Mouse (Mus musculus) hindbrain, postnatal 0 days (tissue): Measurements from ENCODE around the gene Psmg1. TPM values are rescaled to one million over a fixed set of nuclear protein-coding genes. Genes with fewer than 3 reads are reported as not detected.
"Not testable (repeated sequence)": the region's sequence is repeated elsewhere in the genome, so short reads cannot be mapped to it uniquely, and the experiment has no call there.

Experiments used
- ATAC-seq: fragments of 200-750 bp; cut with Nextera tagmentation; 2 replicates; pipeline ENCODE4 v1.8.0; 2017; ENCODE audit warnings: mild to moderate bottlenecking, moderate TSS enrichment, moderate library complexity
- DNase-seq: peaks from one replicate; pipeline ENCODE4 v3.0.0-alpha.2; 2015; ENCODE audit warnings: low spot score
- H3K27ac ChIP-seq: fragments of 300-500 bp; sonication (generic); 2 replicates; pipeline ENCODE4 v1.5.1; 2014; ENCODE audit warnings: mild to moderate bottlenecking
- H3K27me3 ChIP-seq: fragments of 300-500 bp; sonication (generic); 2 replicates; pipeline ENCODE4 v1.6.1; 2014; ENCODE audit warnings: low read length, mixed read lengths; ENCODE audit not compliant: insufficient read depth
- H3K36me3 ChIP-seq: fragments of 300-500 bp; sonication (generic); 2 replicates; pipeline ENCODE4 v1.6.1; 2014; ENCODE audit warnings: low read length, mixed read lengths; ENCODE audit not compliant: insufficient read depth
- H3K4me1 ChIP-seq: fragments of 300-500 bp; sonication (generic); 2 replicates; pipeline ENCODE4 v1.6.1; 2014; ENCODE audit warnings: antibody characterized with exemption, low read length, mixed read lengths; ENCODE audit not compliant: insufficient read depth
- H3K4me2 ChIP-seq: fragments of 300-500 bp; sonication (generic); 2 replicates; pipeline ENCODE4 v1.6.1; 2014; ENCODE audit warnings: low read depth, mild to moderate bottlenecking, low read length, moderate library complexity, mixed read lengths
- H3K4me3 ChIP-seq: fragments of 300-500 bp; sonication (generic); 2 replicates; pipeline ENCODE4 v1.5.1; 2014; ENCODE audit warnings: low read length
- H3K9ac ChIP-seq: fragments of 300-500 bp; sonication (generic); replicated peaks from 2 replicates; pipeline ENCODE4 v1.6.1; 2014; ENCODE audit warnings: mild to moderate bottlenecking, low read length, moderate library complexity, mixed read lengths
- H3K9me3 ChIP-seq: fragments of 300-500 bp; sonication (generic); 2 replicates; pipeline ENCODE4 v1.6.1; 2016; ENCODE audit warnings: low read length, mixed read lengths
- CTCF ChIP-seq: IDR thresholded peaks from 2 replicates; pipeline ENCODE4 v1.5.1; 2016; ENCODE audit warnings: antibody characterized with exemption, control low read depth, low read depth
- WGBS: fragments of 180-500 bp; shearing (Covaris S2); extraction: QIAGEN DNeasy Blood & Tissue Kit; methylation state at CpG from one replicate; pipeline ENCODE4 v1.1.7; 2014; 5-methylcytosine and 5-hydroxymethylcytosine counted together
- polyA plus RNA-seq: library from polyadenylated mRNA; unstranded; fragments of >200 nt; fragmentation: Nextera tagmentation; extraction: Ambion mirVana; gene quantifications from 2 replicates; pipeline ENCODE4 v1.2.1, GENCODE M21; 2015
- total RNA-seq: library from RNA; depleted of rRNA; stranded (reverse); fragments of >200 nt; gene quantifications from 2 replicates; pipeline ENCODE4 v1.2.3, GENCODE M21; 2014

The Psmg1 gene
- total and polyA plus RNA-seq, 2 experiments from 2014 or later, result 25.7 to 55.4 TPM

DNA sequence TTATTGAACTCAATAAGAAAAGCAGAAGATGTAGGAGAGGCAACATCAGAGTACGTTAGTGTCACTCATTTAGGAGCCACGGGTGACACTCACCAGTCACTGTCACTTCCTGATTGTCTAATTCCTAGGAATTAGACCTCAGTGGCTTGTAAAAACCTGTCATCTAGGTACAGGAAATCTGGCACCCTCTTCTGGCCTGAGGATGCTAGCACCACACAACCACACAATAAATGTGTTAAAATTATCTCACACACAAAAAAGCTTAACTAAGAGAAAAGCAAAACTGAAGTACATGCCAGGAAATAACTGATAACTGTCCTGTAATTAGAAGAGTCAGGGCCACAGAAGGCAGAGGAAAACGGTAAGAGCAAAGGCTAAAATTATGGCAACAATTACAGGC is 34.5 kb upstream of the Psmg1 start:
- no peak overlapping the region for H3K4me3 ChIP-seq
- no peak overlapping the region for H3K27ac ChIP-seq
- ATAC-seq (no peak), DNase-seq (peak; percentile 9)
- no peaks in the 10 kb centered on the region for H3K9me3 ChIP-seq
- TF ChIP-seq CTCF, result peak; percentile 36
- H3K36me3 ChIP-seq, result peaks cover 56% of the 10 kb centered on the region
- no peak overlapping the region for H3K9ac ChIP-seq
- no peaks in the 10 kb centered on the region for H3K4me1 ChIP-seq
- H3K4me2 ChIP-seq, result no peak overlapping the region
- no peaks in the 10 kb centered on the region for H3K27me3 ChIP-seq
- WGBS, result 88% methylated on average over 3 of the region's 3 CpGs

DNA sequence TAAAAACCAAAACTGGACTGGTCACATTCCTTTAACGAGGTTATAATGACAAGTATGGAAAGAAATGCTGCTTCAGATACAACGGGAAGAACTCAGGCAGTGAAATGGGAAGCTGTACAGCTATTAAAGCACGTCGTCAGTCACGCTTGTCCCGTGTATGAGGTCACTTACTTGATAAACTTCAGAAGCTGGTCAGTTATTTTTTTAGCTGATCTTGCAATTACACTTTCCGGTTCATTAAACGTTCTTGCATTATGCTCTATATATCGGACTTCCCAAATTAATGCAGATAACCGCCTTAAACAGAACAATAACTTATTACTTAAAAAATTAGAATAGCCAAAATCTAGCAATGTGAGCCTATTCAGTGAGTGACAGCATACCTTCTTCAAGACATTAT is 30.3 kb upstream of the Psmg1 start:
- ATAC-seq (no peak), DNase-seq (no peak)
- no peaks in the 10 kb centered on the region for H3K27me3 ChIP-seq
- peaks cover 66% of the 10 kb centered on the region for H3K36me3 ChIP-seq
- H3K9me3 ChIP-seq, result no peaks in the 10 kb centered on the region
- no peak for TF ChIP-seq CTCF
- no peak overlapping the region for H3K4me3 ChIP-seq
- no peak overlapping the region for H3K9ac ChIP-seq
- H3K4me2 ChIP-seq, result no peak overlapping the region
- H3K27ac ChIP-seq, result no peak overlapping the region
- WGBS, result 83% methylated on average over 10 of the region's 10 CpGs
- H3K4me1 ChIP-seq, result no peaks in the 10 kb centered on the region

DNA sequence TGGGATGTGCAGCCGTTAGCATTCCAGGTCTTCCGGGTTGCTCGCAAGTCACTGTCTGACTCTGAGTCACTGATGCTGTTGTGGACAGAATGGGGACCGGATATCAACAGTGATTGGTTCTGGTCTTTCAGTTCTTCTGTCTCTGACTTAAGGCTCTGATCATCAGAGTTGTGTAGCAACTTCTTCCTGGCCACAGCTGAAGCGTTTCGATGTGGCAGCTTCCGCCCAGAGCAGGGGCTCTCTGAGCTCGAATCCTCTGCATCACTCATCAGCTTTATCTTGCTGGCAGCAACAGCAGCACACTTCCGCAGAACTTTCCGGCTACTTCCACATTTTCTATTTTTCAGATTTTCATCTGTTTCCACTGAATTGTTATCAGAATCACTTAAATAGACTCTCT is 18.4 kb upstream of the Psmg1 start:
- WGBS, result no CpG with 5 or more reads among the region's 10 CpGs
- H3K9ac ChIP-seq, ATAC-seq, H3K4me3 ChIP-seq, H3K9me3 ChIP-seq, DNase-seq, H3K27ac ChIP-seq, H3K27me3 ChIP-seq, H3K4me1 ChIP-seq, H3K4me2 ChIP-seq: not testable (repeated sequence)
- H3K36me3 ChIP-seq, result peaks cover 17% of the 10 kb centered on the region; the same call in 1 of the 2 replicates

DNA sequence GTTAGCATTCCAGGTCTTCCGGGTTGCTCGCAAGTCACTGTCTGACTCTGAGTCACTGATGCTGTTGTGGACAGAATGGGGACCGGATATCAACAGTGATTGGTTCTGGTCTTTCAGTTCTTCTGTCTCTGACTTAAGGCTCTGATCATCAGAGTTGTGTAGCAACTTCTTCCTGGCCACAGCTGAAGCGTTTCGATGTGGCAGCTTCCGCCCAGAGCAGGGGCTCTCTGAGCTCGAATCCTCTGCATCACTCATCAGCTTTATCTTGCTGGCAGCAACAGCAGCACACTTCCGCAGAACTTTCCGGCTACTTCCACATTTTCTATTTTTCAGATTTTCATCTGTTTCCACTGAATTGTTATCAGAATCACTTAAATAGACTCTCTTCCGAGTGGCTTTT is 13.5 kb upstream of the Psmg1 start:
- not testable (repeated sequence) for ATAC-seq
- H3K36me3 ChIP-seq, result peaks cover 30% of the 10 kb centered on the region

DNA sequence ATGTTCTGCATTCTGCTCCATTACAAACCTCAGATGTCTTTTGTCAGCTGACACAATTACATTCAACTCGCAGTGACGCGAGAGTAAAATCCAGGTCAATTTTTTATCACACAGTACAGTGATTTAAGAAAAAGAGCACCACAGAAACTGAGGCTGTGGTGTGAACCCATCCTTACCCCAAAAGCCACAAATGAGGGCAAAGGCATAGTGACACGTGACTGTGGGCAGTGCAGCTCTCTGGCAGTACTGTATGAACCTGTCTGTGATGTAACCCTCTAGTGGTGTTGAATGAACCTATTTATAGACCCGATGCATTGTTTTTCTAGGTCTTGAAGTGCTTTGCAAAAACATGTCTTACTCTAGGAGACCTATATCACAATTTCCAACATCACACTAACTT is 8.5 kb upstream of the Psmg1 start:
- Histone ChIP-seq H3K9ac (no peak overlapping the region), H3K4me3 (no peak overlapping the region), H3K36me3 (peaks cover 34% of the 10 kb centered on the region), H3K4me2 (no peak overlapping the region), H3K9me3 (no peaks in the 10 kb centered on the region), H3K4me1 (no peaks in the 10 kb centered on the region), H3K27me3 (no peaks in the 10 kb centered on the region), H3K27ac (no peak overlapping the region)
- 82% methylated on average over 5 of the region's 5 CpGs for WGBS
- ATAC-seq (no peak; the same call in 1 of the 2 replicates), DNase-seq (no peak)
- no peak for TF ChIP-seq CTCF

More for the DNA sequence above, 13.5 kb upstream of the Psmg1 start:
- not testable (repeated sequence) for H3K4me1 ChIP-seq, H3K4me3 ChIP-seq, H3K4me2 ChIP-seq, DNase-seq, H3K27me3 ChIP-seq, H3K27ac ChIP-seq, H3K9ac ChIP-seq, H3K9me3 ChIP-seq
- WGBS, result no CpG with 5 or more reads among the region's 10 CpGs

DNA sequence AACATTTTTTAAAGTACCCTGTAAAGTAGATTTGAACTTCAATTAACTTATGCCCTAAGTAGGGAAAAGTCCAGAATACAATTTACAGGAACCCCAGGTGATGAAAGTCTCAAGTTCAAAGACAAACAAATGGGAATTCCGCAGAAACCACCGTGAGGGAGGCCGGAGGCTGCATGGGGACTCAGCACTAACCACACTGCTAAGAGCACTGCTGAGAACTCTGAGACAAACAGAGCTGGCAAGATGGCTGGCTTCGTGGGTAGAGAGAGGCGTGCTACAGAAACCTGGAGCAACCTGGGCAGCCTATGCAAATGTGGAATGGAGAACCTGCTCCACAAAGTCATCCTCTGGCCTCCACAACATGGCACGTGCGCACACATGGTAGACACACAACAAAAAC is 5.4 kb upstream of the Psmg1 start:
- peaks cover 23% of the 10 kb centered on the region; the same call in 1 of the 2 replicates for H3K36me3 ChIP-seq

DNA sequence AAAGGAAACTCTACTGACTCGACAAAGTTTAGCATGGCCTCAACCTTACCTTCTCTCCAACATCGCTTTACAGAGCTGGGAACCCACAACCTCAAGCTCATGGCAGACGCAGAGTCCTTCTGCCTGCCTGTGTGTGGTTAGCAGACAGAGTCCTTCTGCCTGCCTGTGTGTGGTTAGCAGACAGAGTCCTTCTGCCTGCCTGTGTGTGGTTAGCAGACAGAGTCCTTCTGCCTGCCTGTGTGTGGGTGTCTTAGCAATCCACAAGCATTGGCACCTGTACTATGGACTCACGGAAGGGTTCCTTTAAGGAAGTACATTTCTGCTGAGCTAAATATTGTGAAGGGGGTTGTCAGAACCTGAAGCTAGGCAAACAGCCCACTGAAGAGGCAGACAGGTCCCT is 3.8 kb upstream of the Psmg1 start:
- H3K27me3 ChIP-seq, H3K4me1 ChIP-seq, H3K4me3 ChIP-seq, H3K27ac ChIP-seq, DNase-seq, H3K4me2 ChIP-seq, H3K9ac ChIP-seq, H3K9me3 ChIP-seq, ATAC-seq: not testable (repeated sequence)
- 87% methylated on average over 4 of the region's 4 CpGs for WGBS
- H3K36me3 ChIP-seq, result peaks cover 16% of the 10 kb centered on the region; the same call in 1 of the 2 replicates

More for the DNA sequence above, 5.4 kb upstream of the Psmg1 start:
- no peak for DNase-seq
- H3K4me3 ChIP-seq, result no peak overlapping the region
- WGBS, result 86% methylated on average over 7 of the region's 7 CpGs
- H3K4me1 ChIP-seq, result 0 out of 2 replicates have a peak, but pooled peaks cover 7% of the 10 kb centered on the region
- no peak overlapping the region for H3K9ac ChIP-seq
- no peak overlapping the region for H3K4me2 ChIP-seq
- no peak overlapping the region for H3K27ac ChIP-seq
- H3K9me3 ChIP-seq, result no peaks in the 10 kb centered on the region
- ATAC-seq, result no peak
- H3K27me3 ChIP-seq, result no peaks in the 10 kb centered on the region
- TF ChIP-seq CTCF, result no peak
